Mouse (Mus musculus): ENCODE measurements around the gene Sumo2.
A peak's percentile ranks its signal among the peaks of the same experiment; 100 is the strongest.
"Not testable (repeated sequence)": the region's sequence is repeated elsewhere in the genome, so short reads cannot be mapped to it uniquely, and the experiment has no call there.

Gene Sumo2

DNA sequence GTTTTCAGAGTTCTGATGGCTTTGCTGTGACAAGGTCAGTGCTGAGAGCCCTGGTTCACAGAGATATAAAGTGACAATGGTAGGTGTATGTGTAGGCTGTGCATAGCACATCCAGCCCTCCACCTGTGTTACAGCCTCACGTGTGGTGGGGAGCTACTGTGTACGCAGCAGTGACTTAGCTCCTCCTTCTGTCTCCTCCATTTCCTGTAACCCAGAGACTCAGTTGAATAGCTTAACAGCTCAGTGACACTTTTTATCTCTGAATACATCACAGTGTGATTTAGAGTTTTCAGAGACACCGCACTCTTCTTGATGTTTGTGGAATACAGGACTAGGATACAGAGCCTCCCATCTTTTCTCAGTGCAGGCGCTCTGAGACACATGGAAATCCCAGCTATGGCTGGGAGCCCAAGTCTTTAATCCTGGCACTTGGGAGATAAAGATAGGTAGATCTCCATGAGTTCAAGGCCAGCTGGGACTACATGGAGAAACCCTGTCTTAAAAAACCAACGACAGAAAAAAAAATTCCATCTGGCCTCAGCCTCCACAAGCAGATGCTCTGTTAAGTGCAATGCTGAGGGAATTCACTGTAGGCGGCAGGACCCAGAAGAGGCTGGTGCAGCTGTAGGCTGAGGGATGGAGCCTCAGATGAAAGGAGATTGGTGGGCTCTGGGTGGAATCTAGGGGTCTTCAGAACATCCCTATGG lies 54.4 kb downstream of the Sumo2 start:
- DNase-seq, result peak; percentile 81

DNA sequence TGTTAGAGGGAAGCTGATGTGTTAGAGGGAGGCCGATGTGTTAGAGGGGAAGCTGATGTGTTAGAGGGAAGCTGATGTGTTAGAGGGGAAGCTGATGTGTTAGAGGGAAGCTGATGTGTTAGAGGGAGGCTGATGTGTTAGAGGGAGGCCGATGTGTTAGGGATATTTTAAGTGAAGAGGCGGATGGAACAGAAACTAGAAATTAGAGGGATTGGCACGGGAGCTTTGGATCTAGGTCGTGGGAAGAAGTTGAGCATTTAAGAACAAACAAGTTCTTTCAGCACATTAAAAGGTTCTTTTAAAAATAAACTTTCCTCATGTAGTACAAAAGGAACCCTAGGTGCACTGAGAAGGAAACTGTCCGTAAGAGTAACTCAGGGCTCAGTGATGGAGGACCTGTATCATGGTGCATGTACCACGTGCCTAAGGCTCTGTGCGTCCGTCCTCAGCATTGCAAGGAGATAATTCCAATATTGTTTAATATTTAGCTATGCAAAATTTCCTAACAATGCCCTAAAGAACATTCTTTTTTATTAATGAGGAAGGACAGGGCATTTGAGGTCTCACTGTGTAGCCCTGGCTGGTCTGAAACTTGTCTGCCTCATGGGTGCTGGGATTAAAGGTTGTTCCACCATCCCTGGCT lies 57.7 kb downstream of the Sumo2 start:
- DNase-seq, result no peak

DNA sequence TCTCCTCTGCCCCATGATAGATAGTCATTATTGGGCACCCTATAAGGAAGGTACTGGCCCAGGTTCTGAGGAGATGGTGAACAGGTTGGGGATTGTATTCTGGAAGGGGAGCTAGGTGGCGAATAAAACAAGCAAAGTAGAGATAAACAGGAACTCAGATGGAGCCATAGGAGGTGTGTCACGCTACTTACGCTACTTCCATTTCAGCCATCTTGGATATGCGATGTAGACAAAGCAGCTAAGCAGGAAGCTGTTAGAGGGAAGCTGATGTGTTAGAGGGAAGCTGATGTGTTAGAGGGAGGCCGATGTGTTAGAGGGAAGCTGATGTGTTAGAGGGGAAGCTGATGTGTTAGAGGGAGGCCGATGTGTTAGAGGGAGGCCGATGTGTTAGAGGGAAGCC lies 58.7 kb downstream of the Sumo2 start:
- not testable (repeated sequence) for DNase-seq

DNA sequence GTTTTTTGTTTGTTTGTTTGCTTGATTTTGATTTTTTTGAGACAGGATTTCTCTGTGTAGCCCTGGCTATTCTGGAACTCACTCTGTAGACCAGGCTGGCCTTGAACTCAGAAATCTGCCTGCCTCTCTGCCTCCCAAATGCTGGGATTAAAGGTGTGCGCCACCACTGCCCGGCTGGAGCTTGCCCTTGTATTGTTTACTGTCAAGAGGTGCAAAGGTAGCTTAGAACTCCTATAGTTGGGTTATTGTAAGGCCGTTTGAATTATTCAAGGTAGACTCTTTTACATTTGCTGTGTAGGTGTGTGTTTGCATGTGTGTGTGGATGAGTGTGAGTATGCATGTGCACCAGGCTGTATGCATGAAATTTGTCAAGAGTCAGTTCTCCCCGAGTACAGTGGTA lies 59.4 kb downstream of the Sumo2 start:
- DNase-seq, result not testable (repeated sequence)

DNA sequence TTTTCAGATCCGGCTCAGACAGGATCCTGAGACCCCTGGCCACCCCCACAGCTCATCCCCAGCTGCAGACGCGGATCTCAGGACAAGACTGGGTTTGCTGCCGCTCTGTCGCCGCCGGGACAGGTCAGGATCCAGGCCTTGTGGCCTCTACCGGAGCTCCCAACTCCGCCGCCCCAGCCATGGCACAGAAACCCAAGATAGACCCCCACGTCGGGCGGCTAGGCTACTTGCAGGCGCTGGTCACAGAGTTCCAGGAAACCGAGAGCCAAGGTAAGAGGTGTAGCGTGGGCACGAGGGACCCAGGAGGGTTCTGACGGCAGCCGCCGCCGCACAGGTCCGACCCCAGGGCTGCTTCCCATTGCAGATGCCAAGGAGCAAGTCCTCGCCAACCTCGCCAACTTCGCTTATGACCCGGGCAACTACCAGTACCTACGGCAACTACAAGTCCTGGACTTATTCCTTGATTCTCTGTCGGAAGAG lies 60.3 kb downstream of the Sumo2 start:
- no peak for DNase-seq

DNA sequence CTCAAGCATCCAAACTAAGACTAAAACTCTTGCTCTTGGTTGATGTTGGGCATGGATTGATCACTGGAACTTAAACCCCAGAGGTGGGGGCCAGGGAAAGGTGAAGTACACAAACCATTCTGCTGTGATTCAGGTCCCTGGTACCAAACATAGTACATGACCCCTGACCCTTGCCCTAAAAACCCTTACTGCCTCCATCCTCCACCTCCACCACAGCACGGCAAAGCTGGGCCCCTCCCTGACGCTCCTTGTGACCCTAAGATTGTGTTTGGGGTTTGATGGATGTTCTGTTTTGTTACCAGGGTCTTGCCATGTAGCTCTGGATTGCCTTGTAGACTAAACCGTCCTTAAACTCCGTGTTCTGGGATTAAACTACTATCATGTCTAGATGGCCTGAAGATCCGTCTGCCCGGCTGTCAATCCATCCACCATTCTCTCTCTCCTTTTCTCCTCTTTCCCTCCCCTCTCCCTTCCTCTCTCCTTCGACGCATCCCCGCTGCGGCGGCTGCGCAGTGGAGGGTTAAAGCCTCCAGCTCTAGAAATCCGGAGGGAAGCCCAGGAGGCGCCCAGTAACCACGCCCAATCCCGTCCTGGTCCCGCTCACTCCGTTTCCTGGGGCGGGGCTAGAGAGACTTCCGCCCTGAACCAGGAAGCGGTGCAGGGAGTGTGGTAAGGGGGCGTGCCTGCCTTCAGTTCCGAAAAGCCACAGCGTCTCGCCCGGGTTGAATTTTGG lies 60.9 kb downstream of the Sumo2 start, which contains the start of gene Armc7:
Armc7 (plus strand) TSS at position 643 of the 733 bp plus-strand sequence.
- DNase-seq, result peak; percentile 97

DNA sequence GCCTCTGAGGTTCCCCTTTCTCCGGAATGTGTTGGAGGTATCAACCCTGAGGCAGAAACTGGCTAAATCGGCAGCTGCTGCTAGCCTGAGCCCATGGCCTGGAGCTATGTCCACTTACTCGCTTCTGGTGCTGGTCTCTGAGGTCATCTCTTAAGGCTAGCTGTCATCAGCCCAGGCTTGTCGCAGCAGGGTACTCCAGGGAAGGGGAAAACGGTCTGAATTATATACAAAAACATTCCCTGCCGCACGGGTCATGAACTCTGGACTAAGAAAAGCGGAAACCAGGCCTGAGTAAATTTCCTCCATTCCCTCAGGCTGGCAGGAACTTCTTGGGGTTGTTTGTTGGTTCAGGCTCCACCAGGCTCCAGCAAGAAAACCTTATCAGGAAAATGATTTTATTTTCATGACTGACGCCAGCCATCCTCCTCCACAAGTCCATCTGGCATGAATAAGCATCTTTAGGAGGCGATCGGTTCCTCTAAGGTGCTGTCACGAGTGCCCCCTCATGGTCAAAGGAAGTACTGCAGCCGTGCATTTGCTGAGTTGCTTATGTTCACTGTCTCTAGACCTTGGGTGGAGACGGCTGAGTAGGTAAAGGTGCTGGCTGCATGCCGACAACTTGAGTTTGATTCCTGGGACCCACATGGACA lies 62.3 kb downstream of the Sumo2 start:
- DNase-seq, result peak; percentile 94

Data from right cerebral cortex, adult 18-20 months (tissue).